Mouse (Mus musculus): ENCODE measurements at regions not wholly inside any gene's neighbourhood (a gene's known extent, or its start where the extent isn't known, plus 50 kb on each side); places are given as distances from the start of the nearest gene placed in this dataset.

- no peak for ATAC-seq (replicated peaks in 1 of 2; ENCODE audit: insufficient read depth in 1 of 2, low FRiP score in 2 of 2, low TSS enrichment in 1 of 2, low read depth in 1 of 2, poor library complexity in 2 of 2, severe bottlenecking in 2 of 2)
These were observed 279.2 kb upstream of the Fat1 start for GRCm38 (mm10) chr8:44656031-44656430.

GRCm38 (mm10) chr8:44656470-44656869 is 278.8 kb upstream of the Fat1 start:
- ATAC-seq (replicated peaks in 1 of 2; ENCODE audit: insufficient read depth in 1 of 2, low FRiP score in 2 of 2, low TSS enrichment in 1 of 2, low read depth in 1 of 2, poor library complexity in 2 of 2, severe bottlenecking in 2 of 2), result no peak

- no peak for ATAC-seq (replicated peaks in 1 of 2; ENCODE audit: insufficient read depth in 1 of 2, low FRiP score in 2 of 2, low TSS enrichment in 1 of 2, low read depth in 1 of 2, poor library complexity in 2 of 2, severe bottlenecking in 2 of 2)
These were observed 273.6 kb upstream of the Fat1 start for GRCm38 (mm10) chr8:44661696-44662095.

GRCm38 (mm10) chr8:44687126-44687525 is 248.1 kb upstream of the Fat1 start:
- ATAC-seq (replicated peaks in 1 of 2; ENCODE audit: insufficient read depth in 1 of 2, low FRiP score in 2 of 2, low TSS enrichment in 1 of 2, low read depth in 1 of 2, poor library complexity in 2 of 2, severe bottlenecking in 2 of 2), result no peak

- no peak for ATAC-seq (replicated peaks in 1 of 2; ENCODE audit: insufficient read depth in 1 of 2, low FRiP score in 2 of 2, low TSS enrichment in 1 of 2, low read depth in 1 of 2, poor library complexity in 2 of 2, severe bottlenecking in 2 of 2)
These were observed 245.2 kb upstream of the Fat1 start for GRCm38 (mm10) chr8:44689837-44690592.

GRCm38 (mm10) chr8:44690593-44690950 is 244.7 kb upstream of the Fat1 start:
- ATAC-seq (replicated peaks in 1 of 2; ENCODE audit: insufficient read depth in 1 of 2, low FRiP score in 2 of 2, low TSS enrichment in 1 of 2, low read depth in 1 of 2, poor library complexity in 2 of 2, severe bottlenecking in 2 of 2), result no peak

- ATAC-seq (replicated peaks in 1 of 2; ENCODE audit: insufficient read depth in 1 of 2, low FRiP score in 2 of 2, low TSS enrichment in 1 of 2, low read depth in 1 of 2, poor library complexity in 2 of 2, severe bottlenecking in 2 of 2), result no peak
These were observed 244.1 kb upstream of the Fat1 start for GRCm38 (mm10) chr8:44691140-44691539.

GRCm38 (mm10) chr8:44692036-44692688 is 243.1 kb upstream of the Fat1 start:
- ATAC-seq (replicated peaks in 1 of 2; ENCODE audit: insufficient read depth in 1 of 2, low FRiP score in 2 of 2, low TSS enrichment in 1 of 2, low read depth in 1 of 2, poor library complexity in 2 of 2, severe bottlenecking in 2 of 2), result no peak

- ATAC-seq (replicated peaks in 1 of 2; ENCODE audit: insufficient read depth in 1 of 2, low FRiP score in 2 of 2, low TSS enrichment in 1 of 2, low read depth in 1 of 2, poor library complexity in 2 of 2, severe bottlenecking in 2 of 2), result no peak
These were observed 240.4 kb upstream of the Fat1 start for GRCm38 (mm10) chr8:44694861-44695260.

GRCm38 (mm10) chr8:44696066-44696853 is 239.0 kb upstream of the Fat1 start:
- no peak for ATAC-seq (replicated peaks in 1 of 2; ENCODE audit: insufficient read depth in 1 of 2, low FRiP score in 2 of 2, low TSS enrichment in 1 of 2, low read depth in 1 of 2, poor library complexity in 2 of 2, severe bottlenecking in 2 of 2)

- no peak for ATAC-seq (replicated peaks in 1 of 2; ENCODE audit: insufficient read depth in 1 of 2, low FRiP score in 2 of 2, low TSS enrichment in 1 of 2, low read depth in 1 of 2, poor library complexity in 2 of 2, severe bottlenecking in 2 of 2)
These were observed 235.7 kb upstream of the Fat1 start for GRCm38 (mm10) chr8:44699384-44700105.

GRCm38 (mm10) chr8:44704595-44705265 is 230.5 kb upstream of the Fat1 start:
- no peak for ATAC-seq (replicated peaks in 1 of 2; ENCODE audit: insufficient read depth in 1 of 2, low FRiP score in 2 of 2, low TSS enrichment in 1 of 2, low read depth in 1 of 2, poor library complexity in 2 of 2, severe bottlenecking in 2 of 2)

GRCm38 (mm10) chr8:44708659-44709170 is 226.5 kb upstream of the Fat1 start:
- no peak for ATAC-seq (replicated peaks in 1 of 2; ENCODE audit: insufficient read depth in 1 of 2, low FRiP score in 2 of 2, low TSS enrichment in 1 of 2, low read depth in 1 of 2, poor library complexity in 2 of 2, severe bottlenecking in 2 of 2)

- ATAC-seq (replicated peaks in 1 of 2; ENCODE audit: insufficient read depth in 1 of 2, low FRiP score in 2 of 2, low TSS enrichment in 1 of 2, low read depth in 1 of 2, poor library complexity in 2 of 2, severe bottlenecking in 2 of 2), result no peak
These were observed 225.9 kb upstream of the Fat1 start for GRCm38 (mm10) chr8:44709171-44709940.

- no peak for ATAC-seq (replicated peaks in 1 of 2; ENCODE audit: insufficient read depth in 1 of 2, low FRiP score in 2 of 2, low TSS enrichment in 1 of 2, low read depth in 1 of 2, poor library complexity in 2 of 2, severe bottlenecking in 2 of 2)
These were observed 200.7 kb upstream of the Fat1 start for GRCm38 (mm10) chr8:44734577-44734976.

GRCm38 (mm10) chr8:44735801-44736200 is 199.4 kb upstream of the Fat1 start:
- ATAC-seq (replicated peaks in 1 of 2; ENCODE audit: insufficient read depth in 1 of 2, low FRiP score in 2 of 2, low TSS enrichment in 1 of 2, low read depth in 1 of 2, poor library complexity in 2 of 2, severe bottlenecking in 2 of 2), result no peak
